Mouse (Mus musculus): Measurements from ENCODE around the gene Irf6.

Gene Irf6

DNA sequence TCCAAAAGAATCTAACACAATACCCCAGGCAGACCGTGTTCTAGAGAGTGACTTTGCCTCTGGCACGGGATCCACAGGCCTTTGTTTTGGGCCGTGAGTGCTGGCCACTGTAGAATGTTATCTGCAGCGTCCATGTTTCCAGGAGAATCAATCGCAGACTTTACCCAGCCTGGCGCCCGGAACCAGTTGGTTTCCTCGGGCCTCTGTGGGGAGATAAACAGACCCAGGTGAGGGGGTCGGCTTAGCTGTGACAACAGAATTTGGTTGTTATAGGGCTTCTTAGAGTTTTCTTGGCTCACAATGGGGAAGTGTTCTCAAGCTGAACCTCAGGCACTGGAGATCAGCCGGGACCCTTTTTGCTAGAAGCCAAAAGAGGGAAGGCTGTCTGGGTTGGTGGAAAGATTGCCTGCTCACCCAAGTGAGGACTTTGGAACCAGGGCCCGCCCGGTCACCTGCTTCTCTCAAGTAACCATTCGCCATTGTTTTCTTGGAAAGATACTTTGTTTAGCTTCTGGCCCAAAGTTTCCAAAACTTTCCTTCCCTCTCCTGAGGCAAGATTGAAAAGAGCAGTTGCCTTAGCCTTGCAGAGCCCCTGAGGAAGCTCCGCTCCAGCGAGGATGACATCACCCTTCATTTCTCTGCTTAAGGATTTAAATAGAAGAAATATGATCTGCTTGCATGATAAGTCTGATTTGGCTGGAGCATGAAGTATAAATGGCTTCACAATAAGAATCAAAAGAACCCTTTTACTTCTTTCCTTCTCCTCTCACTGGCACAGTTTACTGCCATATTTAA, 3.6 kb downstream of the Irf6 start:
- no peak for DNase-seq (ENCODE audit: low spot score in 2 of 2)

DNA sequence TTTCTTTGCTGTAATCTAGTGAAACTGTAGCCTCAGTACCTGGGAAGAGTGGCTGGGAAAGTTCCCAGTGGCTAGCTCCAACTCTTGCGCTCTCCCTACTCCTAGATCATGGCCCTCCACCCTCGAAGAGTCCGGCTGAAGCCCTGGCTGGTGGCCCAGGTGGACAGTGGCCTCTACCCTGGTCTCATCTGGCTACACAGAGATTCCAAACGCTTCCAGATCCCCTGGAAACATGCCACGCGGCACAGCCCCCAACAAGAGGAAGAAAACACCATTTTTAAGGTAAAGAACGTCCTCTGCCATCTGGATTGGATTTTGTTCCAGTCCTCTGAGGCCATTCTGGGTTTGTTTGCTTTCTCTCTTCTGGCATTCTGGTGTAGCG, 4.2 kb downstream of the Irf6 start:
- no peak for DNase-seq (ENCODE audit: low spot score in 2 of 2)

DNA sequence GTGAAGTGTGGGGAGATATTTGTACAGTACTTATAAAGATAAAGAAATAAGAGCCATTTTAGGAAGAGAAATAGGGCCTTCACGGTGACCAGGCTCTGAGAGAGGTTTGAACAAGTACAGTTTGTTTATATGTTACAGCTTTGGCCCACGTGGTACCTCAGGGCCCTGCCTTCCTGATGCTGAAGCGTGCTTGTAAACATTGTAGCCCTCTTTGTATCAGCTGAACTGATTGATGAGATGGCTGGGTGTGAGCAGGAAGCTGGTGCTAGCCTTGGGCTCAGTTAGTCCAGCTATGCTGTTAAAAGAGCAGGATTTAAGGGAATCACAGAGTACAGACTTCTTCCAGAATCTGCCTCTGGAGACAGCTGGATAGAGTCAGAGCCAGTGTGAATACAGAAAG, 6.3 kb downstream of the Irf6 start:
- no peak for DNase-seq (ENCODE audit: low spot score in 2 of 2)

DNA sequence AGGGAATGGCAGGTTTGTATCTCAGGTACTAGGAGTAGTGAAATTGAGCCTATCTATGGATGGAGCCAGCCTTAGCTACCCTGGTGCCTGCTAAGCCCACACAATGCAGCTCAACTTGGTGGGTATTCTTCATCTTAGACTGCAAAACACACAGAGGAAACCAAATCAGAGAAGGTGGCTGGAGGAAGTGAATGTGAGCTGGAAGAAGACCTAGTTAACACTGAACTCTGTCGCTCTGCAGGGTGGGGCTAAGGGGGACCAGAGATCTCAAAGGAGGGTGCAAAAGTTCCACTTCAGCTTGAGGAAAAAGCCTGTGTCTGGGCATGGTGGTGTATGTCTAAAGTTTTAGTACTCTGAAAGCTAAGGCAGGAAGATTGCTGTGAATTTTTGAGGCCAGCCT, 6.7 kb downstream of the Irf6 start:
- DNase-seq (ENCODE audit: low spot score in 2 of 2) = no peak

DNA sequence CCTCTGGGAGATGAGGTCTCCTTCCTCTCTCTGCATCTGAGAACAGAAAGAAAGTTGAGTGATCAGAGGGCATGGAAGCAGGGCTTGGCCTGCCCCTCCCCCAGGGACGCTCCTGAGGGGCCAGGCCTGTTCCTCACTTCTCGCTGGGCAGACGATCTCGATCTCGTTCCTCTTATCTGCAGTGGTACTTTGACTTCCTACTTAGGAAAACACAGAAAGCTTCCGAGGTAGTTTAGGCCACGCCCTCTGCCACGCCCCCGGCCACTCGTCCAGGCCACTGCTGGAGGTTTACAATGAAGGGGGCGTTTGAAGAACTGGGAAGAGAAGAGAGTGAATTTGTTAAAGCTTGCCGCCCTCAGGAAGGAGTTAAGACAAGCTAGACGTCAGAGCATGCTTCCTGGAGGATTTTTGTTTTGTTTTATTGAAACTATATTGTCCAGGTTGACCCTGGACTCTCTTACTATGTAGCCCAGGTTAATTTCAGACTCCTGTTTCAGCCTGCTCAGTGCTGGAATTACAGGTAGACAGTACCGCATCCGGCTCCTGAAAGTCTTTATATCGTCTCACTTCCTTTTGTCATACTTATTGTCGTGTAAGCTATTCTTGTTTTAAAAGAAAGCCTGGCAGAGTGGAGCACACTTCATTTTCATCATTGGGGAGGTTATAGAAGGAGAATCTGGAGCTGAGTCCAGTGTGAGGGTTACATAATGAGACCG, 7.6 kb downstream of the Irf6 start:
- no peak for DNase-seq (ENCODE audit: low spot score in 2 of 2)

DNA sequence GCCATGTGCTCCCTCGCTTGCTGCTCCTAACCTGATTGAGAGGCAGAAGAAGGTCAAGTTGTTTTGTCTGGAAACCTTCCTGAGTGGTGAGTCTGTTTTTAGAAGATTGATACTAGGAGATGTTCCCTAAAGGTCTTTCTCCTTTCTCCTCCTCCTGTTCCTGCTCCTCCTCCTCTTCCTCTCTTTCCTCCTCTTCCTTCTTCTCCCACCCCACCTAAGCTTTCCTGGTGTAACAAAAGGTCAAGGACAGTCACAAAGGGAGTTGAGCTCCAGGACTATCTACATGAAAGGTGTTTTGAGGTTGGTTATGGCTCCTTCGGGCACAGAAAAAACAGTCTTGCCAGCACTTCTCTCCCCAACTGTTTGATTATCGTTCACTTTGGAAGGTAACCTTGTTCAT, 14.8 kb downstream of the Irf6 start, which contains the start of gene A130010J15Rik:
Gene A130010J15Rik, plus strand, starts transcription at position 301 of the 400 bp plus-strand sequence.
- DNase-seq (ENCODE audit: low spot score in 2 of 2) = no peak

DNA sequence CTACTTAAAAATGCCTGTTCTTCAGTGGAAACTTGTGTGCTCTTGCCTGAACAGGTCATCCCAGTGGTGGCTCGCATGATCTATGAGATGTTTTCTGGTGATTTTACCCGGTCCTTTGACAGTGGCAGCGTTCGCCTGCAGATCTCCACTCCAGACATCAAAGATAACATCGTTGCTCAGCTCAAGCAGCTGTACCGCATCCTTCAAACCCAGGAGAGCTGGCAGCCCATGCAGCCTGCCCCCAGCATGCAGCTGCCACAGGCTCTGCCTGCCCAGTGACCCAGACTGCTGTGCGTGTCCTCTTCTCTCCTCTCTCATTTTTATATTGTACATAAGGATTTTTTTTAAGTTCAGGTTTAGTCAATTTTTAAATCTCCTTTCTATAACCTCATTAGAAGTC, 16.3 kb downstream of the Irf6 start:
- no peak for DNase-seq (ENCODE audit: low spot score in 2 of 2)

DNA sequence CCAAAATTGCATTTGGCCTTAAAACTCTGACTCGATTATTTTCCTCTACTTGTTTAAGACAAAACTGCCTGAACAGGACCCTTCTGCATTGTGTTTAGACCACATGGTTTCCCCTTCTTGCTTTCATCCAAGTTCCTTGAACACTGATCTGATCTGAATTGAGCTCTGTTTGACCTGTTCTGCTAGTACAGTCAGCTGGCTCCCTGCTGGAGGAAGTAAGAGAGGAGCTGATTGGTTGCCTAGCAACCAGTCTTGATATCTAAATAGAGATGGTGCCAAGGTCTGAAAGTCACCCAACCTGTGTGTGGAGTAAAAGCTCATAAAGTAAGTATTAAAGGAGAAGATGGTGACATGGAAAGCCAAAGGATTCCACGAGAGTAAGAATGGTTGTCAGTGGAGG, 16.9 kb downstream of the Irf6 start:
- no peak for DNase-seq (ENCODE audit: low spot score in 2 of 2)

DNA sequence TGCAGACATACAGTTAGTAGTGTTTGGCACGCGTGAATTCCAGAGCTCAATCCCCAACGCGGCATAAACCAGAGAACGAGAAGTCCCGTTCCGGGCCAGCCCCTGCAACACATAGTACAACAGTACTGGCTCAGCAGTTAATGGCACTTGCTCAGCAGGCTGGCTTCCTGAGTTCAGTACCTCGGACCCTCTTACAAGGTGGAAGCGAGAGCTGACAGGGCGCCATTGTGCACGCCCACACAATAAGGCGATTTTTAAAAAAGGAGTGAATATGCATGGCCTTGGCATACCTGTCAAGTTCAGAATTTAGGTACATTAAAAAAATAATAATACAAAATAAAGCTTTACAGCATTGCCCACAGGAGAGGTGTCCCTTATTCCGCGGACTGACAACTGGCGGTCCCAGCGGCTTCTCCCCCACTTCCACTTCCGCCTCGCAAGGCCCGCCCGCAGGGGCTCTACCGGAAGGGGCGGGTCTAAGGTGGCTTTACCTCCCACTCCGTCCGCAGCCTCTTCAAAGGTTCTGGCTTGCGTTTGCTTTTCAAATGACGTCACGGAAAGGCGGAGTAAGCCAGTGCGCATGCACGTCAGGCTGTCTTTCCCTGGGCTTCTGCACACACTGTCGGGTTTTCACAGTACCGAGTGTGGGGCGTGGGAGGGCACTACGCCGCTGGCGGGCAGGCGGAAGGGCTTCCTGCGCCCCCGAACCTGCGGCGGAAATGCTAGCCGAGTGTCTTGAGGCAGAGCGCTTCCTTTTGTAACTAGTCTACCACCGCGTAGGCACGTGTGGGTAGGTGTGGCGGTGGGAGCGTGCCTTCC, 20.3 kb downstream of the Irf6 start:
- DNase-seq (ENCODE audit: low spot score in 2 of 2) = peak; percentile 94 to 95

DNA sequence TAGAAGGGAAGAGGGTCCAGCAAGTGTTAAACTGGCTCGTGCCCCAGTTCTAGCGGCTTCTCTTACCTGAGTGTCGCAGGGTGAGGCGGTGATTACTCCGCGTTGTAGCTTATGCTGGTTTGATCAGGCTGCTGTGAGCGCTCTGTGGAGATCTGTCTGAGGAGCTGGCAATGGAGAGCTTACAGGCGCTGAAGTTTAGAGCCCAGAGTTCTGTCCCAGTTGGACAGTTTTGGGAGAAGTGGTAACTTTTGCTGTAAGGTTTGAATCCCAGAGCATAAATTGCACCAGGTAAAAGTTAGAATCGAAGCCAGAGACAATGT, 20.9 kb downstream of the Irf6 start:
- no peak for DNase-seq (ENCODE audit: low spot score in 2 of 2)

DNA sequence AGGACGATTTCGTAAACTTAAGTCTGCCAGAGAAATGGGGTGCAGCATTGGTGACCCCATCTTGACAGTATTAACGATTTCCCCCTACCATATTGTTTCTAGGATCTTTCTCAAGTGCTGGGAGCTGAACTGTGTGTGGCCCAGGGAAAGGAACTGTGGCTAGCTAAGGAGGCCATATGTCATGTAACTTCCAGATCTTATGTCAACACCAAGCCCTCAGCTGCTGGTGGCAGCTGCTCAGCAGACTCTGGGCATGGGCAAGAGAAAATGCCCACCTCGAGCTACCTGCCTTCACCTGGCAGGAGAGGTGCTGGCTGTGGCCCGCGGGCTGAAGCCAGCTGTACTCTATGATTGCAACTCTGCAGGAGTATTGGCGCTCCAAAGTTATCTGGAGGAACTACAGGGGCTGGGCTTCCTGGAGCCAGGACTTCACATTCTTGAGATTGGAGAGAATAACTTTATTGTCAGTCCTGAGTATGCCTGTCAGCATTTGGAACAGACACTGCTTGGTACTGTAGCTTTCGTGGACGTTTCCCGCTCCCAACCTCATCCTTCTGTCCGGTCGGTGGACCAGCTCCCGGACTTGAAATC, 21.3 kb downstream of the Irf6 start:
- no peak for DNase-seq (ENCODE audit: low spot score in 2 of 2)

DNA sequence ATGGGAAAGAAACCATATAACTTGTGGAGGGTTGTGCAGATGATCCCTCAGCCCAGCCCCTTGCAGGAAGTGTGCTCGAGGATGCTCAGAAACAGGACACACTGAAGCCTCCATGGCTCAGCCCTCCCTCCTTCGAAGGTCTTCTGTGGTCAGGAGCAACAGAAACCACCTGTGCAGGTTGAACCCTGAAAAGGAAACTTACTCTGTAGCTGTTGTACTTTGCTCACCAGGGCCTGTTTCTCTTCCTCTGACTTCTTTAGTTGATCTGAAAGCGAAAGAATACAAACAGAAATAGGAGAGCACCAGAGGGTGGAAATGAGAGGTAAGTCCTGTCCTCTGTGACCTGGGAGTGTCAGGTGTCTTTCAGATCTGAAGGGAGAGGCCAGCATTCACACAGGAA, 28.2 kb downstream of the Irf6 start:
- no peak for DNase-seq (ENCODE audit: low spot score in 2 of 2)

DNA sequence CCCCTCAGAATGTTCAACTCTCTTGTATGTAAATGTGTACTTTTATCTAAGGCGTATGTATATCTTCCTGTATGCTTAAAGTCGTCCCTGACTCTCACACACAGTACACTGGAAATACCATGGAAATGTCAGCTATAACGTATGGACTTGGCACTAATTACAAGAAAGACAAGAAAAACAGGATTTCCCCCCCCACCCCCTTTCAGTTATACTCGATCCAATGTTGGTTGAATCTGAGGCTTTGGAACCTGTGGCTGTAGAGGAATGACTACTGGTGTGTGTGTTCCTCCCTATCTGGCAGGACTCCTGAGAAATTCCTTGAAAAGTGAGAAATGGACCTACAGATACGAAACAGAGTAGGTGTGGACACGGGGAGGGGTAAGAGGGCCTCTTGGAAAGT, 35.3 kb downstream of the Irf6 start:
- DNase-seq (ENCODE audit: low spot score in 2 of 2) = no peak

DNA sequence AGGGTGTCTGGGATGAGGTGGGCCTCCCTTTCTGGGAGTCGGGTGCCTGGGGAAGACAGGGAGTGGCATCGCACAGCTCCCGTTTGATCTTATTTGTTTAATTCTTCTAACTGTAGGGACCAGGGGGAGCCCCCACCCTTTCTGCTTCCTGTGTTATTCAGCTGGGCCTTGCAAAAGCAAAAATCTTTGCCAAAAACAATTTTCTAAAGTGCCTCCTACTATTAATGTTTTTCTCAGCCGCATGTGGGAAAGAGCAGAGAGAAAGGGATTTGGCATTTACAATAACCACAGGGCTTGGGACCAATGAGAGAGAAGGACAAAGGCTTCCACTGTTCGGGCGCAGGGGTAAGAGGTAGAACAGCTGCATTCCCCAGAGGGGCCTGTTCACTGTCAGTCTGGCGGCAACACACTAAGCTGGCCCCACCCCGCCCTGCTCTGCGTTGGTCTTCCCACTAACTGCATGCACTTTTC, 36.3 kb downstream of the Irf6 start:
- peak in 1 of 2 experiments; percentile 50 for DNase-seq (ENCODE audit: low spot score in 2 of 2)

DNA sequence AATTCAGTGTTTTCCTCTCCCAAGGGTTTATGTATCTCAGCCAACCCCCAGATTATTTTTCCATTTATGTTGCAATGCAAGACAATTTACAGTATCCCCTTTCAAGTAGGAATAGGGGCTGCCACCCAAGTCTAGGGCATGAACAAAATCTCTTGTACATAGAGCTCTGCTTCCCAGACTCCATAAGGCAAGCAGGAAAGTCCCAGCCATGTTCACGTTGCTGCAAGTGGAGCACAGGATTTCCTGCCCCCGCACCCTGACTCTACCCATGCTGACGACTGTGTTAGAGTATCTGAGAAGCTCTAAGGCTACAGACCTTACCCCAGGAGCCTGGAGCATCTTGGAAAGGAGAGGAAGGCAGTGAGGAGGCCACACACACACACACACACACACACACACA, 36.9 kb downstream of the Irf6 start:
- DNase-seq (ENCODE audit: low spot score in 2 of 2) = no peak

DNA sequence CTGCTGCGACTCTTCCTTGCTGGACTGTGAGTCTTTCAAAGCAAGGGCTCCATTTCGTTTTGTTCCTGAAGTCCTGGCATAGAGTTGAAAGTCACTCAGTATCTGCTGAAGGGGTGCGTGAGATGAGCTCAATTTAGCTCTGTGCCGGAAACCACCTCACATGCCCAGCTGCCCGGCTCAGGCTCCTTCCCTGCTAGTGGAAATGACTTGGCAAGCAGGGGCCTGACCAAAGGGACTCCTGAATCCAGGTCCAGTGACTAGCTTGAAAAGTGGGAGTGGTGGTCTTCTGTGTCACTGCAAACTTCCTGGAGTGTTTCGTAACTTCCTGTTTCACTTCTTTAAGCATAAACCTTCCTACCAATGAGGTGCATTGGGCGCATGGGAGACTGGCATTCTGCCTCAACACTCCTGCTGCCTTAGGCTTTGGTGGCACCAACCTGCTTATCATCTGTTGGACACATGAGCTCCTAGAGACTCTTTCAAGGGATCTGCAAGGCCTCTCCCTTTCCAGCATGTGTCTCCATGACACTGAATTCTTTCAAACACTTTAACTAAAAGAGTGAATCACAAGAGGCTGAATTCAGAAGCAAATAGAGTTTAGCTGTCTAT, 38.9 kb downstream of the Irf6 start:
- DNase-seq (ENCODE audit: low spot score in 2 of 2) = no peak

DNA sequence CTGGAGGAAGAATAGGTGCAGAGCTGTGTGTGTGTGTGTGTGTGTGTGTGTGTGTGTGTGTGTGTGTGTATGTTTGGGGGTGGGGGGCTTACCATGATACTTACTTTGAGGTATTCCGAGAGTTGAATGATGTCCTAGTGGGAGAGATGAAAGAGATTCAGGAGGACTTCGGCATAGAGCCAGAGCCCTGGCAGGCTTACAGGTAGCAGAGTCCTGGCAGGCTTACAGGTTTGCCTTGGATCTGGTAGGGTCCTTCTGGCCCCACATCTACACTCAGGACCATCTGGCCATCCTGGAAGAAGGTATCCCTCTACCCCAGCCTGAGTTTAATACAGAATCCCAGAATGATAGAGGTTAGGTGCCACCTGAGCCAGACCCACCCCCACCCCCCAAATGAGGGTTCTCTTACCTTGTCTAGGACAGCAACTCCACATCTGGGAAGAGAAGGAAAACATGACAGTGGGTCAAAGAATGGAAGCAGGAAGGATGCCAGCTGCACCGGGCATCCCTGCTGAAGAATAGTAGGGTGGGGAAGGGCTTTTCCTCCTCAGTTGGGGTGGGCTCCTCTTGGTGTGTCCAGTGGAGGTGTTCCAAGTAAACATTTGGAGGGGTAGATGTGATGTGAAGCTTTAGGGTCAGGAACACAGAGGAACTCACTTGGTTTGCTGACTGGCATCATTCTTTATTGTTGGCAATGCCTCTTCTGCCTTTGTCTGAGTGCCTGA, 41.7 kb downstream of the Irf6 start:
- no peak for DNase-seq (ENCODE audit: low spot score in 2 of 2)

DNA sequence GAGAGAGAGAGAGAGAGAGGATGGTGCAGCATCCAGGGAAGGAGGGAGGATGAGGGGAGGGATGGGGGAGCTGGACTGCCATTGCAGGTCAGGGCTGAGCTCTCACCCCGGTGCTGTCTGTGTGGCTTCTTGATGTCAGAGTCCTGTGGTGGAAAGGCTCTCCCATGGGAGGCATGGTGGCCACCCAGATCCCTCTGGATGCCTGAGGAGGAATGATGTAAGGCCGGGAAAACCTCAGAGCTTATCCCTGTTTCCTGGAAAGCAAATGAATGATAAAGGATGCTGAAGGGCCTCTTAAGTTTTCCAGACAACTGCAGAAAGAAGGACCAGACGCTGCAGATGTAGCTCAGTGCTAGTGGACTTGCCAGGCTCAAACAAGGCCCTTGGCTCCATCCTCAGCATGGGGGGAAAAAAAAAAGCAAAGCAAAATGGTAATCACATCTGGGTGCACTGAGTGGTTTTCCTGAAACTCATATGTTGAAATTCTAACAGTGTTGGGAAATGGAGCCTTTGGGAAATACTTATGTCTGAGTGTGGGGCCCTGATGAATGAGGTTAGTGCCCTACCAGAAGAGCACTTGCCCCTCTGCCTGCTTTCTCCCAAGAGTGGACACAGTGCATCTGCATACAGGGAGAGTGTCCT, 42.4 kb downstream of the Irf6 start:
- no peak for DNase-seq (ENCODE audit: low spot score in 2 of 2)

DNA sequence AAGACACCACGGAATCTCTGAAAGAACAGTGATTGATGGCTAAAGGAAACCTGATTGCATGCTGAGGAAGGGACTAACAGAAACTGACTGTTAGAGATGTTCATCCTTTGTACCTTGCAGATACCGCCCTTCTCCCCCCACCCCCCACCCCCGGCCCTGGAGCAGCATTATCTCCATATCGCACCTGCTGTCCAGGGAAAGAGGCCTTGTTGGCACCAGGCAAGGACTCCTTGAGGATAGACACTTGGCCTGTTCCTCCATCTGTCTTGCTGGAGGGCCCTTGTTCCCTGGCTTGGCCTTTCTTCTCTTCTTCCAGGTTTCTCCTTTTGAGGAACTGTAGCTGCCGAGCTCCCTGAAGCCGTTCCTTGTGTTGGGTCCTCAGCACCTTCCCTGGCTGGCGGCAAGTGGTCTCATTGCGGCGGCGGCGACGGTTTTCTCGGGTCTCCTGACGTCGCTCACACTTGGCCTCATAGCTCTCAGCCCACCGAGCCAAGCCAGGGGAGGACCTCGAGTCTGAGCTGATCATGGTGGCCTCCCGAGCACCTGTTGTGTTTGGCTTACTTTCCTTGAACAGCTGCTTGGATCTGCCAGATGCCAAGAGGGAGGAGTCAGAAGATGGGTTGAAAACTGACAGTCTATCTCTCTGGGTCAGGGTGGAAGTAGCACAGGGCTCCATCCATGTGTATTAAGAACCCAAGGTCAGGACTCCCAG, 44.7 kb downstream of the Irf6 start:
- no peak for DNase-seq (ENCODE audit: low spot score in 2 of 2)

DNA sequence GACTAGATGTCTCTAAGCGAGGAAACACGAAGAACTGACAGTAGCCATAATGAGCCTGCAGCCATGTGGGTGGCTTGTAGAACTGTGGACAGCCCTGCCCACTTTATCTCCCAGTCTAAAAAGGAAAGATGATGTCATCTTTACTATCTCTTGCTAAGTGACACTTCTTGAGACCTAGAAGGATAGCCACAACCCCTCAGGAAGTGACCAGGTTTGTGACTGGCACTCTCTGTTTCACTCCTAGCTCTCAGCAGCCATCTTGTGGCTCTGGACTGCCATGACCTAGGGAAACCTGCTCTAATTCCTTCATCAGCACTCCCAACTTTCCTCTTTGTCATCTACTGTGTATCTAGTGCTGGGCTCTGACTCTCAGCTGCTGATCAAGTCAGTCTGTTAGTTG, 45.4 kb downstream of the Irf6 start:
- no peak for DNase-seq (ENCODE audit: low spot score in 2 of 2)

Measured in frontal cortex, postnatal 10 days (tissue).